Mouse (Mus musculus): ENCODE data around the gene 1810024B03Rik.

Gene 1810024B03Rik

DNA sequence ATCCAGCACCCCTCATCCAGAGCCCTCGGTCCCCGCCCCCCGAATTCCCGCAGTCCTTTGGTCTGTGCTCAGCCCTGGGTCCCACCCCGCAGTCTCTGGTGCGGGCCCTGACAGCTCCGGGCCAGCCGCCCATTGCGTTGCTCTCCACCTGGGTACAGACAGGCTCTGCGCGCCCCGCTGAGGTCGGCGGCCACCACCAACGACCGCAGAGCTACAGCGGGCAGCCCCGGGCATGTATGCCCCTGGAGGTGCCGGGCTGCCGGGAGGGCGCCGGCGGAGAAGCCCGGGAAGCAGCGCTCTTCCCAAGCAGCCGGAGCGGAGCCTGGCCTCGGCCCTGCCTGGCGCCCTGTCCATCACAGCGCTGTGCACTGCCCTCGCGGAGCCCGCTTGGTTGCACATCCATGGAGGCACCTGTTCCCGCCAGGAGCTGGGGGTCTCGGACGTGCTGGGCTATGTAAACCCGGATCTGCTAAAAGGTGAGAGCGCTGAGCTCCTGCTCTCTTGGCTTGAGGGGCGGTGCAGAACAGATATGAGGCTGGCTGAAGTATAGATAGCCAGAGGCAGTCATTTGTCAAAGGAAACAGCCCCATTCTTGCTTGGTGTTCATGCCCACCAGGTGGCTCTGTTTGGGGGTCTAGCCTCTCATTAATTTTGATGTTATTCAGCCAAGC, 40.4 kb upstream of the 1810024B03Rik start:
- H3K4me3 ChIP-seq (replicated peaks; ENCODE audit: low read length), result peak overlapping the region; percentile 99
- TF ChIP-seq NANOG (IDR thresholded peaks at IDR 0.05; ENCODE audit: borderline replicate concordance, low read length) (no peak), POU5F1 (IDR thresholded peaks at IDR 0.05; ENCODE audit: borderline replicate concordance, low read length) (no peak), CTCF (conservative IDR thresholded peaks at IDR 0.05; ENCODE audit: low read length) (no peak)
- peaks cover 44% of the 10 kb centered on the region for H3K4me1 ChIP-seq (replicated peaks; ENCODE audit: low read depth, low read length)
- peaks cover 48% of the 10 kb centered on the region for H3K36me3 ChIP-seq (ENCODE audit: insufficient read depth, low read length)
- no peaks in the 10 kb centered on the region for H3K9me3 ChIP-seq (ENCODE audit: low read length)
- no peaks in the 10 kb centered on the region for H3K27me3 ChIP-seq (ENCODE audit: insufficient read depth, low read length)

DNA sequence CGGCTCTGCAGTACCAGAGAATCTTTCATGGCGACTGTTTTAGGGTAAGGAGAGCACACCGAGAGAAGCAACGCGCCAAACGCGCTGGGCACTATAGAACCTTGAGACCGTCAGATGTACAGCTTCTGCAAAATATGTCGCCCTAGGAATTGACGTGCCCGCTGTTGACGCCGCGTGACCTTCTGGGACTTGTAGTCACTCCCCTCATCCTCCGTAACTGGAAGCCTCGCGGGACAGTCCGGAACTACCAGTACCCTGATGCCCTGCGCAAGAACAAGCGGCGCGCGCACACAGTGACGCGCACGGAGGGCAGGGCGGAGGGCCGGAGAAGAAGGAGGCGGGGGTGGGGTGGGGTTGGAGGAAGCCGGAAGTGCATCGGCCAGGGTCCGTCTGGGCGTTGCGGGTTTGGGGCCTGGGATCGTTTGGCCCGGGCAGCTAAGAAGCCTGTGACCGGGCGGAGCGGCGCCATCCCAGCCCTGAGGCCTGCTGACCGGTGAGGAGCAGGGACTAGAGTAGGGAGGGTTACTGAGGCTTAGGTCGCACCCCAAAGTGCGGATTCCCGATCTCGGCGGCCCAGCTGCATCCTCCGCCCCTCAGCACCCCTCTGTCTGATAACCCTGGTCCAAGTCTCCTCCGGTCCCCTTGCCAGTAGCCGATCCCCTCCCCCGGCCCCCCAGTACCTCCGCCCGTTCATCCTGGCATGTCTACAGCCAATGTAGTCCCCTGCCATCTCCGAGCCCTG, 39.7 kb upstream of the 1810024B03Rik start, which contains the start of the genes Ciao1 and Tmem127:
Gene Ciao1 (minus strand): TSS at position 225 of the 742 bp plus-strand sequence.
Gene Tmem127 (plus strand): TSS at position 317 of the 742 bp plus-strand sequence.
- Histone ChIP-seq H3K4me3 (replicated peaks; ENCODE audit: low read length) (peak within 1 kb of the TSS; percentile 99), H3K4me1 (replicated peaks; ENCODE audit: low read depth, low read length) (peaks cover 38% of the 10 kb centered on the region), H3K9me3 (ENCODE audit: low read length) (no peaks in the 10 kb centered on the region), H3K36me3 (ENCODE audit: insufficient read depth, low read length) (peaks cover 55% of the 10 kb centered on the region), H3K27me3 (ENCODE audit: insufficient read depth, low read length) (no peaks in the 10 kb centered on the region)
- no peak for TF ChIP-seq NANOG (IDR thresholded peaks at IDR 0.05; ENCODE audit: borderline replicate concordance, low read length)
- no peak for TF ChIP-seq POU5F1 (IDR thresholded peaks at IDR 0.05; ENCODE audit: borderline replicate concordance, low read length)
- no peak for TF ChIP-seq CTCF (conservative IDR thresholded peaks at IDR 0.05; ENCODE audit: low read length)

DNA sequence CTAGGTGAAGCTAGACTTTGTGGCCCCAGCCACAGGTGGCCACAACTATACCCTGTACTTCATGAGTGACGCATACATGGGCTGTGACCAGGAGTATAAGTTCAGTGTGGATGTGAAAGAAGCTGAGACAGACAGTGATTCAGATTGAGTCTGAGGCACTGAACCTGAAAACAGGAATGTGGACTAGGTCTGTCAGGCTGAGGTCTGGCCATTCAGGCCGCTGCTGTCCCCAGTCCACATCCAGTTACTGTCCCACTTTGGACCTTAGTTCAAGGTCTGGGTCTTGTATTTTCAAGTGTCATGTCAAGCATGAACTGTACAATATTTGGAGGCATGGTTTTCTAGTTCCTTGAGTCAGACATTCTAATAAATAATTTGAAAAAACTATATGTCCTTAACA, 32.0 kb upstream of the 1810024B03Rik start:
- Histone ChIP-seq H3K27me3 (ENCODE audit: insufficient read depth, low read length) (no peaks in the 10 kb centered on the region), H3K4me1 (replicated peaks; ENCODE audit: low read depth, low read length) (no peaks in the 10 kb centered on the region), H3K4me3 (replicated peaks; ENCODE audit: low read length) (no peak overlapping the region), H3K9me3 (ENCODE audit: low read length) (no peaks in the 10 kb centered on the region), H3K36me3 (ENCODE audit: insufficient read depth, low read length) (peaks cover 98% of the 10 kb centered on the region)
- no peak for TF ChIP-seq CTCF (conservative IDR thresholded peaks at IDR 0.05; ENCODE audit: low read length)
- no peak for TF ChIP-seq POU5F1 (IDR thresholded peaks at IDR 0.05; ENCODE audit: borderline replicate concordance, low read length)
- TF ChIP-seq NANOG (IDR thresholded peaks at IDR 0.05; ENCODE audit: borderline replicate concordance, low read length), result no peak

DNA sequence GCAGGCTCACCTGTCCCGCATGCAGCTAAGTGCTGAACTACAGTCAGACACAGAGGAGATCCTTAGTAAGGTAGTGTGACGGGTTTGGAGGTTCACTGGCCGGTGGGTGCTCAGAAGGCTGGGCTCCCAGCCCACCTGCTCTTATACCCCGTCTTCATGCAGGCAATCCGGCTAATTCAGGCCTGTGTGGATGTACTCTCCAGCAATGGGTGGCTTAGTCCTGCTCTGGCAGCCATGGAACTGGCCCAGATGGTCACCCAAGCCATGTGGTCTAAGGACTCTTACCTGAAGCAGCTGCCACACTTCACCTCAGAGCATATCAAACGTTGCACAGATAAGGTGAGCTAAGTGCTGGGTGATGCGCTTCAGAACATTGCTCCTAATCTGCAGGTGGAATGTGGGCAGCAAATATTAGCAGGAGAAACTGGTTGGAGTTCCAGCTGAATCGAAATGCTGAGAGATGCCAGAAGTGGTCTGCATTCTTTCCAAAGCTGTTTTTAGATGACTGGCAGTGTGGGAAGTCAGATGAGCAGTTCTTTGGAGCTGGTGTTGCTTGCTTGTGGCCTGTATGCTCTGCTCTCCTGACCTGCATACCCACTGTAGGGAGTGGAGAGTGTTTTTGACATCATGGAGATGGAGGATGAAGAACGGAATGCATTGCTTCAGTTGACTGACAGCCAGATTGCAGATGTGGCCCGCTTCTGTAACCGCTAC, 30.0 kb upstream of the 1810024B03Rik start:
- no peak for TF ChIP-seq CTCF (conservative IDR thresholded peaks at IDR 0.05; ENCODE audit: low read length)
- TF ChIP-seq POU5F1 (IDR thresholded peaks at IDR 0.05; ENCODE audit: borderline replicate concordance, low read length), result no peak
- TF ChIP-seq NANOG (IDR thresholded peaks at IDR 0.05; ENCODE audit: borderline replicate concordance, low read length), result no peak
- no peaks in the 10 kb centered on the region for H3K9me3 ChIP-seq (ENCODE audit: low read length)
- H3K36me3 ChIP-seq (ENCODE audit: insufficient read depth, low read length), result peaks cover 99% of the 10 kb centered on the region
- no peak overlapping the region for H3K4me3 ChIP-seq (replicated peaks; ENCODE audit: low read length)
- H3K4me1 ChIP-seq (replicated peaks; ENCODE audit: low read depth, low read length), result no peaks in the 10 kb centered on the region
- H3K27me3 ChIP-seq (ENCODE audit: insufficient read depth, low read length), result no peaks in the 10 kb centered on the region

DNA sequence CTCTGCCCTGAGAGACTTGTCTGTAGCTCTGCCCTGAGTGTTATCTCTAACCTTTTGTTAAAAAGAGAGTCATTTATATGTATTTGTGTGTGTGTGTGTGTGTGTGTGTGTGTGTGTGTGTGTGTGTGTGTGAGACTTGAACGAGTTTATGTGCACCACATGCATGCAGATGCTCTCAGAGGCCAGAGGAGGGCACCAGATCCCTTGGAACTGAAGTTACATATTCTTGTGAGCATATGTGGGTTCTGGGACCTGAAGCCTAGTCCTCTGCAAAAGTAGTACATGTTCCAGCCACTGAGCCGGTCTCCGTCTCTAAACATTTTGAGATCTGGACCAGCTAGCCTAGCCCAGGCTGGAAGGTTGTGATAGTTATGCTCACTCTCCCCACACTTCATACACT, 17.2 kb upstream of the 1810024B03Rik start:
- Histone ChIP-seq H3K27me3 (ENCODE audit: insufficient read depth, low read length) (no peaks in the 10 kb centered on the region), H3K4me1 (replicated peaks; ENCODE audit: low read depth, low read length) (no peaks in the 10 kb centered on the region), H3K9me3 (ENCODE audit: low read length) (no peaks in the 10 kb centered on the region), H3K4me3 (replicated peaks; ENCODE audit: low read length) (no peak overlapping the region), H3K36me3 (ENCODE audit: insufficient read depth, low read length) (peaks cover 100% of the 10 kb centered on the region)
- TF ChIP-seq CTCF (conservative IDR thresholded peaks at IDR 0.05; ENCODE audit: low read length) (peak; percentile 17; the same call in 1 of the 2 replicates), POU5F1 (IDR thresholded peaks at IDR 0.05; ENCODE audit: borderline replicate concordance, low read length) (no peak)

DNA sequence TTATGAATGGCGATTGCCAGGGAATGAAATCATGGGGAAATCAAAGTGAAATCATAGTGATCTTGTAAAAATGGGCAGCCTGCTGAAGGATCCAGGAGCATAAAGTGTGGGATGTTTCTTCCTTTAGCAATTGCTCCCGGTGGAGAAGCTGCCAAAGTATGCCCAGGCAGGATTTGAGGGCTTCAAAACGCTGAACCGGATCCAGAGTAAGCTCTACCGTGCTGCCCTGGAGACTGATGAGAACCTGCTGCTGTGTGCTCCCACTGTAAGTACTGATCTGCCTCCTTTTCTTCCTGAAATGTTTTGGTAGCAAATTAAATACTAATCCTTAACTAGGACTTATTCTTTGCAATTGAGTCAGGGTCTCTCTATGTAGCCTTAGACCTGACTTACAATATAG, 9.7 kb upstream of the 1810024B03Rik start:
- TF ChIP-seq CTCF (conservative IDR thresholded peaks at IDR 0.05; ENCODE audit: low read length) (no peak), NANOG (IDR thresholded peaks at IDR 0.05; ENCODE audit: borderline replicate concordance, low read length) (no peak), POU5F1 (IDR thresholded peaks at IDR 0.05; ENCODE audit: borderline replicate concordance, low read length) (no peak)
- H3K36me3 ChIP-seq (ENCODE audit: insufficient read depth, low read length), result peaks cover 99% of the 10 kb centered on the region
- H3K27me3 ChIP-seq (ENCODE audit: insufficient read depth, low read length), result no peaks in the 10 kb centered on the region
- no peaks in the 10 kb centered on the region for H3K9me3 ChIP-seq (ENCODE audit: low read length)
- no peak overlapping the region for H3K4me3 ChIP-seq (replicated peaks; ENCODE audit: low read length)
- H3K4me1 ChIP-seq (replicated peaks; ENCODE audit: low read depth, low read length), result no peaks in the 10 kb centered on the region

DNA sequence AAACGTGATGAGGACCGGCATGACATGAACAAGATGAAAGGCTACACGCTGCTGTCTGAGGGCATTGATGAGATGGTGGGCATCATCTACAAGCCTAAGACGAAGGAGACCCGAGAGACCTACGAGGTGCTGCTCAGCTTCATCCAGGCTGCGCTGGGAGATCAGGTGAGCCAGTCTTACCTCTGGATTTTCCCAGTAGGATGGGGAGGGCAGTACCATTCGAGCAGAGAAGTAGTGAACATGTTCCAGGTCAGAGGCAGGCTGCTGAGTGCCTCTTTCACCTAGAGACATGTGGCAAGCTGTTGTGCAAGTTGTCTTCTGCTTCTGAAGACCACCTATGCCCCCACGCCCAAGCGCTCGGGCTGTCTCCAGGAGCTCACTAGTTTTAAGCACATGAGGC, 2.6 kb upstream of the 1810024B03Rik start:
- Histone ChIP-seq H3K9me3 (ENCODE audit: low read length) (no peaks in the 10 kb centered on the region), H3K27me3 (ENCODE audit: insufficient read depth, low read length) (no peaks in the 10 kb centered on the region), H3K36me3 (ENCODE audit: insufficient read depth, low read length) (peaks cover 64% of the 10 kb centered on the region), H3K4me1 (replicated peaks; ENCODE audit: low read depth, low read length) (peaks cover 20% of the 10 kb centered on the region), H3K4me3 (replicated peaks; ENCODE audit: low read length) (no peak overlapping the region)
- TF ChIP-seq POU5F1 (IDR thresholded peaks at IDR 0.05; ENCODE audit: borderline replicate concordance, low read length) (no peak), CTCF (conservative IDR thresholded peaks at IDR 0.05; ENCODE audit: low read length) (no peak), NANOG (IDR thresholded peaks at IDR 0.05; ENCODE audit: borderline replicate concordance, low read length) (no peak)

DNA sequence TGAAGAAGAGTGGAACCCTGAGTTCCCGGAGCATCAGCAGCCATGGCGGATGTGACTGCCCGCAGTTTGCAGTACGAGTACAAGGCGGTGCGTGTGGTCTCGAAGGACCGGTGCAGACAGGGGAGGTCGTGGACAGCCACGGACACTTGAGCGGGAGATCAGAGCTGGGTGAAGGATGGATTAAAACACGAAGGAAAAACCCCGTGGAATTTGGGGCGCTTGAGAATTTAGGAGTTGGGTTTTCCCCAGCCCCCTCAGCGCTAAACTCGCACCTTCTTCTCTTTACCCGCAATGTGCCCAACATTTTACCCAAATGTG, 331 bp upstream of the 1810024B03Rik start:
- peaks cover 53% of the 10 kb centered on the region for H3K36me3 ChIP-seq (ENCODE audit: insufficient read depth, low read length)
- H3K4me3 ChIP-seq (replicated peaks; ENCODE audit: low read length), result peak overlapping the region; percentile 98
- TF ChIP-seq CTCF (conservative IDR thresholded peaks at IDR 0.05; ENCODE audit: low read length), result no peak
- no peak for TF ChIP-seq NANOG (IDR thresholded peaks at IDR 0.05; ENCODE audit: borderline replicate concordance, low read length)
- no peaks in the 10 kb centered on the region for H3K9me3 ChIP-seq (ENCODE audit: low read length)
- H3K4me1 ChIP-seq (replicated peaks; ENCODE audit: low read depth, low read length), result peaks cover 20% of the 10 kb centered on the region
- no peaks in the 10 kb centered on the region for H3K27me3 ChIP-seq (ENCODE audit: insufficient read depth, low read length)

Data from E14TG2a.4 (cell line).